Mouse (Mus musculus) ES-E14 (cell line): ENCODE measurements around the gene Nxph4. TPM values are rescaled to one million over a fixed set of nuclear protein-coding genes. Genes with fewer than 3 reads are reported as not detected.
A peak's percentile ranks its signal among the peaks of the same experiment; 100 is the strongest.

Experiments used
- DNase-seq: peaks from one replicate; pipeline ENCODE4 v3.0.0-alpha.2; 2013; ENCODE audit warnings: low read depth, low spot score
- H3K27ac ChIP-seq: 2 replicates; pipeline ENCODE4 v1.5.1; 2012; ENCODE audit warnings: low read depth, mild to moderate bottlenecking, low read length, moderate library complexity, mixed read lengths; ENCODE audit not compliant: poor library complexity, insufficient read depth, severe bottlenecking
- H3K36me3 ChIP-seq: 2 replicates; pipeline ENCODE4 v1.6.1; 2012; ENCODE audit warnings: mild to moderate bottlenecking, low read length, moderate library complexity, mixed read lengths; ENCODE audit not compliant: control insufficient read depth, poor library complexity, insufficient read depth, severe bottlenecking
- H3K4me1 ChIP-seq, 2 experiments: fragments of 150-350 bp in 1 of 2; sonication (generic) in 1 of 2; 2 replicates each; pipeline ENCODE4 v1.6.1; 2012; ENCODE audit warnings: low read length in 2 of 2, mild to moderate bottlenecking in 1 of 2, mixed read lengths in 1 of 2; ENCODE audit not compliant: control insufficient read depth in 2 of 2, insufficient read depth in 2 of 2, poor library complexity in 1 of 2
- H3K4me3 ChIP-seq, 2 experiments: fragments of 150-350 bp in 1 of 2; sonication (generic) in 1 of 2; 2 replicates each; pipeline ENCODE4 v1.5.1; 2012; ENCODE audit warnings: low read length in 2 of 2, low read depth in 1 of 2, mild to moderate bottlenecking in 1 of 2, mixed read lengths in 1 of 2; ENCODE audit not compliant: insufficient read depth in 1 of 2, poor library complexity in 1 of 2, severe bottlenecking in 1 of 2
- H3K9ac ChIP-seq: 2 replicates; pipeline ENCODE4 v1.6.1; 2012; ENCODE audit warnings: low read depth, mild to moderate bottlenecking, low read length, mixed read lengths; ENCODE audit not compliant: poor library complexity, insufficient read depth, severe bottlenecking
- H3K9me3 ChIP-seq: fragments of 150-350 bp; sonication (generic); 2 replicates; pipeline ENCODE4 v1.6.1; 2012; ENCODE audit warnings: low read depth, mild to moderate bottlenecking, low read length; ENCODE audit not compliant: control insufficient read depth, insufficient read depth
- CHD2 ChIP-seq: IDR thresholded peaks from 2 replicates; pipeline ENCODE4 v1.6.1; 2014; ENCODE audit warnings: mild to moderate bottlenecking, low read depth, low read length, inconsistent platforms
- HCFC1 ChIP-seq: IDR thresholded peaks from 2 replicates; pipeline ENCODE4 v1.6.1; 2012; ENCODE audit warnings: low read length, inconsistent platforms, borderline replicate concordance; ENCODE audit not compliant: insufficient read depth
- MAFK ChIP-seq: IDR thresholded peaks from 2 replicates; pipeline ENCODE4 v1.6.1; 2014; ENCODE audit warnings: mild to moderate bottlenecking, low read depth, low read length, inconsistent platforms; ENCODE audit not compliant: insufficient read depth
- ZC3H11A ChIP-seq: IDR thresholded peaks from 2 replicates; pipeline ENCODE4 v1.6.1; 2012; ENCODE audit warnings: low read depth, mild to moderate bottlenecking, inconsistent platforms, low read length, borderline replicate concordance
- ZNF384 ChIP-seq: IDR thresholded peaks from 2 replicates; pipeline ENCODE4 v1.6.1; 2012; ENCODE audit warnings: low read depth, low read length, inconsistent platforms
- in situ Hi-C, 2 experiments: fragments of 600-800 bp; cut with MboI; formaldehyde crosslinking; loops; one replicate each; pipeline ENCODE4 v1.15.1; 2025; ENCODE audit warnings: low sequenced_read_pairs in 2 of 2, inconsistent platforms in 1 of 2; ENCODE audit not compliant: unreplicated experiment in 2 of 2
- total RNA-seq: library from RNA; depleted of rRNA; stranded (reverse); fragments of 300-350 nt; gene quantifications from 2 replicates; pipeline ENCODE4 v1.2.3, GENCODE M21; 2012

Gene Nxph4
- total RNA-seq, 1 experiment, result 0.76 TPM

DNA sequence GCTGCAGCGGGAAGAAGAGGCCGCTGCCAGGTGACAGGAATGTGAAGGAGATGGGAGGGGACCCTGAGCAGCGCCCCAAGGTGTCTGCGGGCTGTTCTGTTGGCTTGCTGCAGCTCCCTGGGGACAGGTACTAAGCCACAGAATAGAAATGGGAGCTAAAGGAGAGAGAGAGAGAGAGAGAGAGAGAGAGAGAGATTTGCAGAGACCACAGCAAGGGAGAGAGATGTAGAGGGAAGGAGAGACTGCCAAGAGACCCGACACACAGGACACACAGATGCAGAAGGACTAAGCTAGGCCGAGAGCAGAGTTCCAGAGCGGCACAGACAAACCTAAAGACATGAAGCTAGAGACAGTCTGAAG lies 22.1 kb downstream of the Nxph4 start:
- peak overlapping the region; percentile 21; the same call in 1 of the 2 replicates for H3K9ac ChIP-seq
- DNase-seq, result no peak
- TF ChIP-seq ZC3H11A, result no peak
- no peak for TF ChIP-seq ZNF384
- no peak for TF ChIP-seq HCFC1
- TF ChIP-seq MAFK, result no peak
- no peak for TF ChIP-seq CHD2
- H3K4me1 ChIP-seq, result peaks cover 6 to 51% of the 10 kb centered on the region in 2 experiments
- peak overlapping the region in 1 of 2 experiments; percentile 70; a peak in 2 of 4 replicates for H3K4me3 ChIP-seq
- in situ Hi-C loops, result no loop called here
- no peak overlapping the region for H3K27ac ChIP-seq
- H3K9me3 ChIP-seq, result no peaks in the 10 kb centered on the region
- peaks cover 5% of the 10 kb centered on the region for H3K36me3 ChIP-seq

DNA sequence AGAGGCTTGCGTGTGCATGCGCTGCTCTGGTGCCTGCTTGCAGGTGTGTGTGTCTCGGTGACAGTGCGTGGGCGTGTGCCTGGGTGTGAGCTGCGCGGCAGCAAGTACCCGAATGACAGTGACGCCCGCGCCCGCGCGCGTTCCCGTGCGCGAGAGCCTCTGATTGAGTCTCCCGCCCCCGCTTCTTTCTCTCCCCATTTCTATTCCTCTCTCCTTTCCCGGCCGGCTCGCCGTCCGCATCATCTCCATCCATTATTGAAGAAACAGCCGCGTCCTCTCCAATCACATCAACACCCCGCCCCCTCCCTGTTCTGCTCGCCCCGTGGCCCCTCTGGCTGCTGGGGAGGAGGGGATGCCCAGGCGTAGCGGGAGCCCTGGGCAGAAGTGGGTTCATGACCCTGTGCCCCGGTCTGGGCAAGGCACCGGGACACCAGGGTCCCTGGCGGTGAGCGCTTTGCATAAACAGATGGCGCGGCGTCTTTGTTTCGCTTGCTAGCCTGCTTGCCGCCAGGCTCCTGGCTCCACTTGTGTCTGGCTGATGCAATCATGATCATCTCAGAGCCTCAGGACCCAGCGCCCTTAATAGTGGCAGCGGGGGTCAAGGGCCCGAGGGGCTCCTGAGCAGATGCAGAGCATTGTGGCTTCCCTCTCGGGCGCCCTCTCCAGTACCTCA lies 22.6 kb downstream of the Nxph4 start:
- in situ Hi-C loops, result no loop called here
- Histone ChIP-seq H3K36me3 (no peaks in the 10 kb centered on the region; the same call in 1 of the 2 replicates), H3K4me1 (peaks cover 5 to 50% of the 10 kb centered on the region in 2 experiments), H3K9me3 (no peaks in the 10 kb centered on the region), H3K4me3 (peak overlapping the region; percentile 64 to 70), H3K27ac (no peak overlapping the region), H3K9ac (peak overlapping the region; percentile 61)
- DNase-seq, result no peak
- TF ChIP-seq CHD2 (no peak), MAFK (no peak), ZC3H11A (no peak), HCFC1 (no peak), ZNF384 (no peak)

DNA sequence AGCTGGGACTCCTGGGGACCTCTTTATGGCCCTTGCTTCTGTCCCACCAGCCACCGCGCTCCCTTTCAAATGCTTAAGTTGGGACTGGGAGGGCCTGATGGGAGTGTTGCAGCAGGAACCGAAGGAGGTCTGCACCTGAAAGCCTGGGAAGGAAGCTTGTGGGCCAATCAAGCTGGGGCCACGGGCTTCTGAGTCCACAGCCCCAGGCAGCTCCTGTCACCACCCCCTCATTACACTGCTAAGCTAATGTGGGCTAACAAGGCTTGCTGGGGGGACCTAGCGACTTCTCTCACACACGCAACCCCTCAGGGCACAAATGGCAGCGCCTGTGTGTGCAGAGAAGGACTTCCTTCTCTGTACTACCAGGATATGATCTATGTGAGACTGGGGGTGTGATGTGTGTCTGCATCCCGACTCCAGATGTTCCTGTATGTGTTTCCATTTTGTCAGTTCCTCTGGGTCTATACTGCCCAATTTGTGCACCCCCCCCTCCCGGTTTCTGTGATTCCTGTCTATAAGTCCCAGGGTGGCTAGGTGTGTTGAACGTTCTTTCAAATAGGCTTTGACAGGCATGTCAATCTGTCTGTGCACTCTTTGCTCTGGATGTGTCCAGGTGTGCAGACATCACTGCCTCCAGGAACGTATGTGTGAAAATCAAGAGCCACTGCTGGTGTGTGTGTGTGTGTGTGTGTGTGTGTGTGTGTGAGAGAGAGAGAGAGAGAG lies 23.3 kb downstream of the Nxph4 start:
- no peak overlapping the region for H3K27ac ChIP-seq
- DNase-seq, result no peak

DNA sequence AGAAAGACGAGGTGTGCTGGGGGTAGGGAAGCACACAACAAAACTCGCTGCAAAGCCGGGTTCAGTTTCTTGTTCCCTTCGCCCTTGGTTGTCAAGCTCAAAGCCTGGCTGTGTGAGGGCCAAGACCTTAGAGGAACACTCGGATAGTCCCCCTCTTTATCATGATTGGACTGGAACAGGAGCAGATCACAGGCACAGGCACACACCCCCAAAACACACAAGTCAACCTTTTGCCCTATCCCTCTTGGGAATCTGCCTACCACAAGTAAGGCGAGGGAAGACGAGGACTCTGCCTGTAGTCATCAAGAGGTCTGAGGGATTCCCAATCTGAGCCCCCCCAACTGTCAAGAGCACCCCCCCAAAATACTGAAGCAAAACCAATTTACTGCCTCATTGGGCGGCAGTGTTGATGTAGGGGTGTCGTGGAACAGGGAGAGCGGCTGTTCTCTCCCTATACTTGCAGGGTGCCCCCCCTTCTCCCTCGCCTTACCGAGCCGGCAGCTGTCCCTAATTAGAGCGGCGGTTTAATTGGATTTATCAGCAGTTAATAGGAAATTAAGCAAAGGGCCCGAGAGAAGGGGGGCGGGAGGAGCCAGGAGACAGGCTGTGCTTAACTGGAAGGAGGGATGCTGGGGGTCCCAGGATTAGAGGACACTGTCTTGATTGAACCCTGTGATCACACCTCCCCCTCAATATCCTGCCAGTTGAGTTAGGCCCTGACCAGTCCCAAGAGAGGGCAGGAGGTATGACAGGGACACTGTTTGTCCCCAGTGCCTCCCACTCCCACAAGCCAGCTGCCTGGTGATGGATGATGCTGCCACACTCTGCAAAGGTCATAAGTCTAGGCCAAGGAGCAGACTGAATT lies 24.3 kb downstream of the Nxph4 start:
- Histone ChIP-seq H3K9ac (0 out of 2 replicates have a peak overlapping the region, but pooled peaks have one; percentile 17), H3K9me3 (no peaks in the 10 kb centered on the region), H3K27ac (no peak overlapping the region), H3K36me3 (no peaks in the 10 kb centered on the region), H3K4me3 (peak overlapping the region; percentile 70 to 88; a peak in 3 of 4 replicates), H3K4me1 (peaks cover 5 to 38% of the 10 kb centered on the region in 2 experiments)
- TF ChIP-seq MAFK, result no peak
- in situ Hi-C loops, result no loop called here
- DNase-seq, result no peak

More for the DNA sequence above, 23.3 kb downstream of the Nxph4 start:
- Histone ChIP-seq H3K4me1 (peaks cover 5 to 46% of the 10 kb centered on the region in 2 experiments), H3K9me3 (no peaks in the 10 kb centered on the region), H3K36me3 (no peaks in the 10 kb centered on the region), H3K4me3 (peak overlapping the region; percentile 64 to 70; a peak in 2 of 4 replicates), H3K9ac (no peak overlapping the region)
- in situ Hi-C loops, result no loop called here
- TF ChIP-seq HCFC1 (no peak), MAFK (no peak), ZC3H11A (no peak), CHD2 (no peak), ZNF384 (no peak)
